Mouse (Mus musculus): ENCODE results near the gene Slc47a1.

DNA sequence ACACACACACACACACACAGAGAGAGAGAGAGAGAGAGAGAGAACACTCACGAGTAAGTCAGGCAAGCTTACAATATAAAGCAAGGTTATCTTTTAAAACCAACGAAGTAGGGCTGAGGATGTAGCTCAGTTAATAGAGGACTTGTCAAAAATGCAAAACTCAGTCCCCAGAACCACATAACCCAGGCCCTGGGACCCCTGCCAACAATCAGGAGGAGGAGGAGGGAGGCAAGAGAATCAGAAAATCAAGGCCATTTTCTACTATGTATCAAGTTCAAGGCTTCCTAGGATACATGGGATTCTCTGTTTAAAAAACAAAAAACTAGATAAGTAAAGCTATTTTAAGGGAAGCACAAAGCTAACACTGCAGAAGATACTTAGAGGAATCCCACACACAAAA is 61.3 kb downstream of the Slc47a1 start:
- TF ChIP-seq CTCF (IDR thresholded peaks at IDR 0.05): no peak
- no peak for TF ChIP-seq EP300 (IDR thresholded peaks at IDR 0.05)
